Mouse (Mus musculus) stomach, postnatal 0 days (tissue): Measurements from ENCODE around the gene Nr2c2ap. TPM values are rescaled to one million over a fixed set of nuclear protein-coding genes. Genes with fewer than 3 reads are reported as not detected.

Experiments used
- ATAC-seq: fragments of 200-750 bp; cut with Nextera tagmentation; 2 replicates; pipeline ENCODE4 v1.8.0; 2017; ENCODE audit not compliant: low FRiP score, low TSS enrichment
- DNase-seq: peaks from one replicate; pipeline ENCODE4 v3.0.0-alpha.2; 2016; ENCODE audit warnings: low spot score
- H3K27ac ChIP-seq: fragments of 300-500 bp; sonication (generic); replicated peaks from 2 replicates; pipeline ENCODE4 v1.5.1; 2014; ENCODE audit warnings: mild to moderate bottlenecking, control low read depth
- H3K27me3 ChIP-seq: fragments of 300-500 bp; sonication (generic); 2 replicates; pipeline ENCODE4 v1.6.1; 2014; ENCODE audit warnings: low read length; ENCODE audit not compliant: control insufficient read depth, insufficient read depth
- H3K36me3 ChIP-seq: fragments of 300-500 bp; sonication (generic); 2 replicates; pipeline ENCODE4 v1.6.1; 2014; ENCODE audit warnings: low read length, mixed read lengths; ENCODE audit not compliant: control insufficient read depth, insufficient read depth
- H3K4me1 ChIP-seq: fragments of 300-500 bp; sonication (generic); replicated peaks from 2 replicates; pipeline ENCODE4 v1.6.1; 2014; ENCODE audit warnings: antibody characterized with exemption; ENCODE audit not compliant: control insufficient read depth, insufficient read depth
- H3K4me2 ChIP-seq: fragments of 300-500 bp; sonication (generic); replicated peaks from 2 replicates; pipeline ENCODE4 v1.6.1; 2014; ENCODE audit warnings: low read depth, mild to moderate bottlenecking, control low read depth, moderate library complexity
- H3K4me3 ChIP-seq: fragments of 300-500 bp; sonication (generic); 2 replicates; pipeline ENCODE4 v1.5.1; 2014; ENCODE audit warnings: low read depth, low read length, control low read depth
- H3K9ac ChIP-seq: fragments of 300-500 bp; sonication (generic); 2 replicates; pipeline ENCODE4 v1.6.1; 2014; ENCODE audit warnings: mild to moderate bottlenecking, low read length, control low read depth, mixed read lengths
- H3K9me3 ChIP-seq: fragments of 300-500 bp; sonication (generic); 2 replicates; pipeline ENCODE4 v1.6.1; 2016; ENCODE audit warnings: low read length; ENCODE audit not compliant: control insufficient read depth
- CTCF ChIP-seq: IDR thresholded peaks from 2 replicates; pipeline ENCODE4 v1.5.1; 2016; ENCODE audit warnings: antibody characterized with exemption, low read depth, mild to moderate bottlenecking, moderate library complexity
- EP300 ChIP-seq: optimal IDR thresholded peaks from 2 replicates; pipeline ENCODE3; 2016; ENCODE audit warnings: antibody characterized with exemption
- WGBS: fragments of 180-500 bp; shearing (Covaris S2); extraction: QIAGEN DNeasy Blood & Tissue Kit; methylation state at CpG from one replicate; pipeline ENCODE4 v1.1.7; 2014; 5-methylcytosine and 5-hydroxymethylcytosine counted together
- polyA plus RNA-seq: library from polyadenylated mRNA; unstranded; fragments of >200 nt; fragmentation: Nextera tagmentation; extraction: Ambion mirVana; gene quantifications from 2 replicates; pipeline ENCODE4 v1.2.1, GENCODE M21; 2015

Nr2c2ap gene
- polyA plus RNA-seq, 1 experiment from 2014 or later, result 33.6 TPM

- H3K9me3 ChIP-seq, result no peaks in the 10 kb centered on the region
- peaks cover 25% of the 10 kb centered on the region for H3K27me3 ChIP-seq
- ATAC-seq (no peak), DNase-seq (no peak)
- TF ChIP-seq CTCF (no peak), EP300 (no peak)
- no peak overlapping the region for H3K4me2 ChIP-seq
- WGBS, result 9% methylated on average over 7 of the region's 7 CpGs
- no peak overlapping the region for H3K9ac ChIP-seq
- no peaks in the 10 kb centered on the region for H3K36me3 ChIP-seq
- no peaks in the 10 kb centered on the region for H3K4me1 ChIP-seq
- no peak overlapping the region for H3K4me3 ChIP-seq
- no peak overlapping the region for H3K27ac ChIP-seq
Measured at GRCm38 (mm10) chr8:70087237-70087636, 43.9 kb upstream of the Nr2c2ap start.

DNA sequence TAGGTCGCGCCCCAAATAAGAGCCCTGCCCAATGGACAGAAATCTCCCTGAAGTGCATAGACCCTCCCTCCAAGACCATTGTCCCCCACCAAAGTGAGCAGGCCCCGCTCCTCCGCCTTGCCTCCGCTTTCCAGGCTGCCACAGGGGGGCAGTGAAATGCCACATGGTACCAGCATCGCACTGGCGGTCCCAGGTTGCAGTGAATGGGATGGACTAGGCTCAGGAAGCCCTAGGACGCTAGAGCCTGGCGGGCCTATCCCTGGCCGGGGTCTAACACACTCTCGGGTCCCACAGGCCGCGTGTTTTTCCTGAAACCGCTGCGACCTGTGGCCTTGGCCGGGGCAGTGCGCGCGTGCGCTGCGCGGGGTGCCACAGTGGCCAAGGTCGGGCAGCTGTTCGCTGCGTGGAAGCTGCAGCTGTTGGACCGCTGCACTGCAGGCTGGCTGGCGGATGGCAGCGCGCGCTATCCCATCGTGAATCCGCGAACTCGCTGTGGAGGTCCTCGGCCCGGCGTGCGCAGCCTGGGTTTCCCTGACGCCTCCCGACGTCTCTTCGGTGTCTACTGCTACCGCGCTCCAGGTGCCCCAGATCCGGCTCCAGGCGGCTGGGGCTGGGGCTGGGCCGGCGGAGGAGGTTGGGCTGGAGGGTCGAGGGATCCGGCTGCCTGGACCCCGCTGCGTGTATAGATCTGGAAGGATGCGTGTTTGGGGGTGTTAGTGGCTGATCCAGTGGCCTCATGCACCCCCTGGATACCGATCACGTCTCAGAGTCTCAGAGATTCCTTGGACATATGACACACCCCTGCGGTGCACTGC lies 43.1 kb upstream of the Nr2c2ap start:
- TF ChIP-seq EP300, result no peak
- TF ChIP-seq CTCF, result peak; percentile 81
- no peak for ATAC-seq

DNA sequence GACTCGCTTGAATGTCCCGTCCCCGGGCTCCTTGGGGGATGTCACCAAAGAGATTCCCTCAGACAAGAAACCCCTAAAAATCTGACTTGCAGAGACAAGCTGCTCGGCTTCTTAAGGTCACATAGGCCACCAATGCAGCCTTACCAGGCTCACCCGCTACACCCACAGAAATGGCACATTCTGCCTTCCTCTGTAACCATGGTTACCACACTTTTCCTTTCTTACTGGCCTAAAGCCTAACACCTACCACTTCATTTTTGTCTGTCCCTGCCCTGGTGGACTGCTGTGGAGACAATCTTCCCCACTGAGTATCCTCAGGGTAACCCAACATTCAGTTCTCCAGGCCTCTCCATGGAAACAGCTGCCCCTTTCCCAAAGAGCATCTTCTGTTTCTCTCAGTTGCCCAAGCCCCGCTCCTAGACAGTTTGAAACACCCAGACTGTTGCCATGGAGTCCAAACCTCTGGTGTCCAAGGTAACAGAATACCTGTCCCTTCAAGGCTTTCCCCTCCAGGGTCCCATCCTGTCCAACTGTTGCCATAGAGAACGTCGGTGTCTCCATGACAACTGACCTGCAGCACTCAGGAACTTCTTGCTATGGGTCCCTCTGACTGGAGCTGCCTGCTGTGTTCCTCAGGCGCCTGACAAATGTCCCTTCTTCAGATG lies 41.7 kb upstream of the Nr2c2ap start:
- H3K27ac ChIP-seq, result no peak overlapping the region
- H3K27me3 ChIP-seq, result peaks cover 12% of the 10 kb centered on the region; the same call in 1 of the 2 replicates
- H3K4me1 ChIP-seq, result no peaks in the 10 kb centered on the region
- H3K9me3 ChIP-seq, result no peaks in the 10 kb centered on the region
- H3K4me3 ChIP-seq, result no peak overlapping the region
- TF ChIP-seq EP300, result no peak
- no peak for TF ChIP-seq CTCF
- DNase-seq (no peak), ATAC-seq (no peak)
- H3K4me2 ChIP-seq, result no peak overlapping the region
- WGBS, result 62% methylated on average over 9 of the region's 9 CpGs
- no peaks in the 10 kb centered on the region for H3K36me3 ChIP-seq
- H3K9ac ChIP-seq, result no peak overlapping the region

More for the DNA sequence above, 43.1 kb upstream of the Nr2c2ap start:
- peak overlapping the region; percentile 27; the same call in 1 of the 2 replicates for H3K4me2 ChIP-seq
- H3K4me3 ChIP-seq, result peak overlapping the region; percentile 18
- H3K4me1 ChIP-seq, result no peaks in the 10 kb centered on the region
- H3K9ac ChIP-seq, result no peak overlapping the region
- peak; percentile 55 for DNase-seq
- no peaks in the 10 kb centered on the region for H3K36me3 ChIP-seq
- peaks cover 21% of the 10 kb centered on the region for H3K27me3 ChIP-seq
- WGBS, result 3% methylated on average over 55 of the region's 56 CpGs
- no peaks in the 10 kb centered on the region for H3K9me3 ChIP-seq
- H3K27ac ChIP-seq, result no peak overlapping the region

- TF ChIP-seq EP300, result no peak
- TF ChIP-seq CTCF, result no peak
- Histone ChIP-seq H3K27me3 (peaks cover 2% of the 10 kb centered on the region; the same call in 1 of the 2 replicates), H3K9me3 (no peaks in the 10 kb centered on the region), H3K4me1 (no peaks in the 10 kb centered on the region), H3K4me3 (no peak overlapping the region), H3K27ac (no peak overlapping the region), H3K36me3 (no peaks in the 10 kb centered on the region), H3K9ac (no peak overlapping the region), H3K4me2 (no peak overlapping the region)
- no peak for ATAC-seq
- WGBS, result 55% methylated on average over 8 of the region's 8 CpGs
- DNase-seq, result no peak
Measured at GRCm38 (mm10) chr8:70092786-70093185, 38.3 kb upstream of the Nr2c2ap start.

GRCm38 (mm10) chr8:70099276-70099675 lies 31.9 kb upstream of the Nr2c2ap start:
- Histone ChIP-seq H3K4me2 (no peak overlapping the region), H3K27ac (no peak overlapping the region), H3K4me1 (no peaks in the 10 kb centered on the region), H3K9me3 (no peaks in the 10 kb centered on the region), H3K4me3 (no peak overlapping the region), H3K27me3 (no peaks in the 10 kb centered on the region), H3K36me3 (no peaks in the 10 kb centered on the region), H3K9ac (no peak overlapping the region)
- ATAC-seq, result no peak
- WGBS, result 63% methylated on average over 8 of the region's 8 CpGs
- TF ChIP-seq CTCF, result no peak
- no peak for TF ChIP-seq EP300
- no peak for DNase-seq

- Histone ChIP-seq H3K4me3 (no peak overlapping the region), H3K9me3 (no peaks in the 10 kb centered on the region), H3K4me1 (no peaks in the 10 kb centered on the region), H3K9ac (no peak overlapping the region), H3K27ac (no peak overlapping the region), H3K27me3 (no peaks in the 10 kb centered on the region), H3K4me2 (no peak overlapping the region), H3K36me3 (no peaks in the 10 kb centered on the region)
- 78% methylated on average over 8 of the region's 8 CpGs for WGBS
- DNase-seq (no peak), ATAC-seq (no peak)
- TF ChIP-seq EP300, result no peak
Measured at GRCm38 (mm10) chr8:70100241-70100640, 30.9 kb upstream of the Nr2c2ap start.
